Mouse (Mus musculus): ENCODE measurements around the gene Malrd1.
"Not testable (repeated sequence)": the region's sequence is repeated elsewhere in the genome, so short reads cannot be mapped to it uniquely, and the experiment has no call there.

- TF ChIP-seq CTCF (IDR thresholded peaks at IDR 0.05; ENCODE audit: low read depth, low read length); POLR2A (IDR thresholded peaks at IDR 0.05; ENCODE audit: borderline replicate concordance, low read depth, low read length): not testable (repeated sequence)
Measured at GRCm38 (mm10) chr2:16017046-16017445, 490.8 kb downstream of the Malrd1 start.

All from bone marrow macrophage, adult 2 months (primary cell).